ENCODE assay signal across 27 mouse cellular contexts in the genomic region with DNA sequence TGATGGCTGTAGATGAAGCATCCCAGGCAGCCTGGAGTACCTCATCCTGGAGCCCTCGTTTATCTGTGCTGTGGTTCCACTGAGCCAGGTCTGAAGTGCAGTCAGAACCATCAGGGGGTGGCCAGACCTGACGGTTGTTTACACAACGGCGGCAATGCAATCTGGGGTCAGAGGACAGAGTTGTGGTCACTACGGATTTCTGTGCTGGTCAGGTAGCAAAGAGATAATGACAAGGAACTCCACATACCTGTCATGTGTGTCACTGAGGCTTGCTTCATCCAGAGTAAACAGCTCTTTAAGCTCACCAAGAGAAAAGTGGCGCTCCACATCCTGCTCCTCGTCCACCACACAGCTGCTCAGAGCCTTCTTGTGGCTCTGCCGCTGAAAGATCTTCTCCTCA. TPM values are rescaled to one million over a fixed set of nuclear protein-coding genes. Genes with fewer than 3 reads are reported as not detected.
DNase-seq lines count a peak whose midpoint lies in the region; ATAC-seq and TF ChIP-seq lines count a peak whose summit lies in the region.
"Had no signal": no experiment of that assay in that cellular context is flagged by ENCODE, and none has a peak within 500 bp of the region (broad histone marks: within the 10 kb centered on the region; RNA-seq: fewer than 3 reads in every experiment).

No protein-coding gene starts in this region.

- ATAC-seq in intestine, embryonic 16.5 days, result peak; percentile 26; the same call in 1 of the 2 replicates
- ATAC-seq in intestine, embryonic 15.5 days, result no peak
- ATAC-seq in intestine, postnatal 0 days, result peak; percentile 45
- ATAC-seq in liver, embryonic 13.5 days (ENCODE audit: low read depth), result peak; percentile 43
- peak; percentile 71 for ATAC-seq in stomach, postnatal 0 days (ENCODE audit: low FRiP score, low TSS enrichment)
- ATAC-seq in CD4-positive, CD25-positive, alpha-beta regulatory T cell, adult 4 months, result no peak
- ATAC-seq: forebrain, postnatal 0 days; Patski had no signal

- no peaks in the 10 kb centered on the region for H3K9me3 ChIP-seq in intestine, embryonic 16.5 days (ENCODE audit: control insufficient read depth, low read length)
- no peaks in the 10 kb centered on the region for H3K9me3 ChIP-seq in intestine, embryonic 15.5 days
- H3K9me3 ChIP-seq in intestine, postnatal 0 days (ENCODE audit: control insufficient read depth), result no peaks in the 10 kb centered on the region
- no peaks in the 10 kb centered on the region for H3K9me3 ChIP-seq in liver, embryonic 13.5 days (replicated peaks)
- no peaks in the 10 kb centered on the region for H3K9me3 ChIP-seq in stomach, postnatal 0 days (ENCODE audit: control insufficient read depth, low read length)
- H3K9me3 ChIP-seq: forebrain, embryonic 10.5 days; G1E; heart, embryonic 13.5 days; limb, embryonic 10.5 days; neural tube, embryonic 15.5 days had no signal

- H3K27ac ChIP-seq in intestine, embryonic 16.5 days (ENCODE audit: low read length), result no peak overlapping the region
- no peak overlapping the region for H3K27ac ChIP-seq in intestine, embryonic 15.5 days
- H3K27ac ChIP-seq in intestine, postnatal 0 days (ENCODE audit: low read depth, low read length), result peak overlapping the region; percentile 21; the same call in 1 of the 2 replicates
- 0 out of 2 replicates have a peak overlapping the region, but pooled peaks have one; percentile 0 for H3K27ac ChIP-seq in liver, embryonic 13.5 days
- no peak overlapping the region for H3K27ac ChIP-seq in stomach, postnatal 0 days (replicated peaks)
- H3K27ac ChIP-seq in kidney, adult 2 months (ENCODE audit: insufficient read depth, low read depth, low read length), result no peak overlapping the region
- H3K27ac ChIP-seq: forebrain, embryonic 10.5 days; heart, embryonic 13.5 days; limb, embryonic 10.5 days; neural tube, embryonic 15.5 days had no signal

- DNase-seq in liver, embryonic 13.5 days, result no peak
- DNase-seq in stomach, postnatal 0 days (ENCODE audit: low spot score), result peak; percentile 31
- no peak for DNase-seq in kidney, adult 2 months
- DNase-seq: adrenal gland, postnatal 36 days; cerebellum, adult 9-10 months; forebrain, postnatal 0 days; gastrocnemius, postnatal 14 days; heart, adult 18-20 months; heart, postnatal 14 days; kidney, adult 8-10 months; kidney, postnatal 14 days; lung, postnatal 14 days; right cerebral cortex, postnatal 14 days; thymus, adult 18-20 months; thymus, postnatal 4 days had no signal

- H3K4me1 ChIP-seq in intestine, embryonic 16.5 days (ENCODE audit: control insufficient read depth, insufficient read depth, low read length), result no peaks in the 10 kb centered on the region
- no peaks in the 10 kb centered on the region for H3K4me1 ChIP-seq in intestine, embryonic 15.5 days (replicated peaks)
- no peaks in the 10 kb centered on the region for H3K4me1 ChIP-seq in intestine, postnatal 0 days (replicated peaks; ENCODE audit: control insufficient read depth, insufficient read depth, low read length)
- peaks cover 28% of the 10 kb centered on the region for H3K4me1 ChIP-seq in liver, embryonic 13.5 days (replicated peaks)
- H3K4me1 ChIP-seq in stomach, postnatal 0 days (replicated peaks; ENCODE audit: control insufficient read depth, insufficient read depth), result no peaks in the 10 kb centered on the region
- H3K4me1 ChIP-seq in kidney, adult 2 months (ENCODE audit: control insufficient read depth, insufficient read depth, low read length), result no peaks in the 10 kb centered on the region
- H3K4me1 ChIP-seq: forebrain, embryonic 10.5 days; heart, embryonic 13.5 days; limb, embryonic 10.5 days; neural tube, embryonic 15.5 days had no signal

- no peak for TF ChIP-seq EP300 in stomach, postnatal 0 days (optimal IDR thresholded peaks at IDR 0.05)

- H3K4me2 ChIP-seq in intestine, embryonic 16.5 days (ENCODE audit: low read depth, low read length), result no peak overlapping the region
- no peak overlapping the region for H3K4me2 ChIP-seq in intestine, embryonic 15.5 days (replicated peaks)
- no peak overlapping the region for H3K4me2 ChIP-seq in intestine, postnatal 0 days (replicated peaks; ENCODE audit: low read depth)
- no peak overlapping the region for H3K4me2 ChIP-seq in liver, embryonic 13.5 days
- H3K4me2 ChIP-seq in stomach, postnatal 0 days (replicated peaks; ENCODE audit: low read depth), result no peak overlapping the region
- H3K4me2 ChIP-seq: heart, embryonic 13.5 days; midbrain, embryonic 11.5 days; neural tube, embryonic 15.5 days had no signal

- H3K36me3 ChIP-seq in intestine, embryonic 16.5 days (ENCODE audit: control insufficient read depth, insufficient read depth, low read length), result peaks cover 33% of the 10 kb centered on the region
- H3K36me3 ChIP-seq in intestine, embryonic 15.5 days, result peaks cover 44% of the 10 kb centered on the region
- H3K36me3 ChIP-seq in intestine, postnatal 0 days (ENCODE audit: control insufficient read depth, insufficient read depth), result peaks cover 79% of the 10 kb centered on the region
- peaks cover 98% of the 10 kb centered on the region for H3K36me3 ChIP-seq in liver, embryonic 13.5 days
- H3K36me3 ChIP-seq in stomach, postnatal 0 days (ENCODE audit: control insufficient read depth, insufficient read depth, low read length), result peaks cover 37% of the 10 kb centered on the region
- H3K36me3 ChIP-seq in kidney, adult 2 months (ENCODE audit: control insufficient read depth, insufficient read depth, low read length), result peaks cover 10% of the 10 kb centered on the region

- no peak for TF ChIP-seq CTCF in intestine, postnatal 0 days (IDR thresholded peaks at IDR 0.05; ENCODE audit: low read depth)
- no peak for TF ChIP-seq CTCF in stomach, postnatal 0 days (IDR thresholded peaks at IDR 0.05; ENCODE audit: low read depth)
- TF ChIP-seq CTCF in kidney, adult 2 months (conservative IDR thresholded peaks at IDR 0.05; ENCODE audit: insufficient read depth, insufficient read length, low read depth, low read length), result no peak

- no peaks in the 10 kb centered on the region for H3K27me3 ChIP-seq in intestine, embryonic 16.5 days (replicated peaks; ENCODE audit: control insufficient read depth, insufficient read depth, low read length)
- no peaks in the 10 kb centered on the region for H3K27me3 ChIP-seq in intestine, embryonic 15.5 days (replicated peaks)
- no peaks in the 10 kb centered on the region for H3K27me3 ChIP-seq in intestine, postnatal 0 days (replicated peaks; ENCODE audit: control insufficient read depth, insufficient read depth, low read length)
- no peaks in the 10 kb centered on the region for H3K27me3 ChIP-seq in liver, embryonic 13.5 days
- H3K27me3 ChIP-seq in stomach, postnatal 0 days (ENCODE audit: control insufficient read depth, insufficient read depth, low read length), result no peaks in the 10 kb centered on the region
- no peaks in the 10 kb centered on the region for H3K27me3 ChIP-seq in kidney, adult 2 months (replicated peaks; ENCODE audit: control insufficient read depth, insufficient read depth, low read length)
- H3K27me3 ChIP-seq: CH12.LX; heart, embryonic 13.5 days; neural tube, embryonic 15.5 days; Patski had no signal

- 57% methylated on average over 8 of the region's 8 CpGs for WGBS in intestine, embryonic 16.5 days
- WGBS in intestine, embryonic 15.5 days, result 68% methylated on average over 8 of the region's 8 CpGs
- WGBS in intestine, postnatal 0 days, result 54% methylated on average over 8 of the region's 8 CpGs
- 74% methylated on average over 8 of the region's 8 CpGs for WGBS in liver, embryonic 13.5 days (ENCODE audit: insufficient replicate concordance)
- WGBS in stomach, postnatal 0 days, result 64% methylated on average over 8 of the region's 8 CpGs
- 85% methylated on average over 8 of the region's 8 CpGs for WGBS in kidney, adult 2 months

- no peak for TF ChIP-seq POLR2A in kidney, adult 2 months (IDR thresholded peaks at IDR 0.05; ENCODE audit: low read depth, low read length)

- no peak overlapping the region for H3K4me3 ChIP-seq in intestine, embryonic 16.5 days (ENCODE audit: low read length)
- no peak overlapping the region for H3K4me3 ChIP-seq in intestine, embryonic 15.5 days (replicated peaks)
- no peak overlapping the region for H3K4me3 ChIP-seq in intestine, postnatal 0 days (ENCODE audit: low read depth, low read length)
- no peak overlapping the region for H3K4me3 ChIP-seq in liver, embryonic 13.5 days (replicated peaks)
- H3K4me3 ChIP-seq in stomach, postnatal 0 days (ENCODE audit: low read depth, low read length), result no peak overlapping the region
- no peak overlapping the region for H3K4me3 ChIP-seq in kidney, adult 2 months (ENCODE audit: insufficient read depth, low read depth, low read length)
- H3K4me3 ChIP-seq: forebrain, embryonic 10.5 days; heart, embryonic 13.5 days; limb, embryonic 10.5 days; neural tube, embryonic 15.5 days had no signal

- no peak overlapping the region for H3K9ac ChIP-seq in intestine, embryonic 16.5 days (ENCODE audit: low read depth, low read length)
- no peak overlapping the region for H3K9ac ChIP-seq in intestine, embryonic 15.5 days
- H3K9ac ChIP-seq in intestine, postnatal 0 days (ENCODE audit: low read depth, low read length), result no peak overlapping the region
- no peak overlapping the region for H3K9ac ChIP-seq in liver, embryonic 13.5 days
- H3K9ac ChIP-seq in stomach, postnatal 0 days (ENCODE audit: low read length), result no peak overlapping the region
- H3K9ac ChIP-seq: forebrain, postnatal 0 days; heart, embryonic 13.5 days; neural tube, embryonic 15.5 days had no signal

RNA-seq across cellular contexts. Expression of a gene that starts 22.1 kb away (rescaled TPM):
- 77.4 and 79.3 TPM in 2 replicates for polyA plus RNA-seq in intestine, embryonic 16.5 days (2015; fragmentation: Nextera tagmentation; extraction: Ambion mirVana)
- 70.9 and 71.6 TPM in 2 replicates for polyA plus RNA-seq in intestine, embryonic 15.5 days (2015; fragmentation: Nextera tagmentation; extraction: Ambion mirVana)
- polyA plus RNA-seq in intestine, postnatal 0 days (2015; fragmentation: Nextera tagmentation; extraction: Ambion mirVana), result 49.2 and 52.0 TPM in 2 replicates
- 28.5 and 32.5 TPM in 2 replicates for polyA plus RNA-seq in liver, embryonic 13.5 days (2015; fragmentation: Nextera tagmentation; extraction: Ambion mirVana)
- polyA plus RNA-seq in stomach, postnatal 0 days (2015; fragmentation: Nextera tagmentation; extraction: Ambion mirVana), result 37.4 and 41.1 TPM in 2 replicates
- 47.3 and 56.4 TPM in 2 replicates for polyA plus RNA-seq in kidney, adult 2 months (2012; rRNA removed)
- polyA plus RNA-seq in CD4-positive, CD25-positive, alpha-beta regulatory T cell, adult 4 months (2017; shearing (Covaris generic)), result 10 to 100 TPM; 15.7 to 21.8 TPM

RNA-seq across cellular contexts. Expression of a gene that starts 22.3 kb away (rescaled TPM):
- 745 and 751 TPM in 2 replicates for polyA plus RNA-seq in intestine, embryonic 16.5 days (2015; fragmentation: Nextera tagmentation; extraction: Ambion mirVana)
- 636 and 732 TPM in 2 replicates for polyA plus RNA-seq in intestine, embryonic 15.5 days (2015; fragmentation: Nextera tagmentation; extraction: Ambion mirVana)
- polyA plus RNA-seq in intestine, postnatal 0 days (2015; fragmentation: Nextera tagmentation; extraction: Ambion mirVana), result 1,002 and 1,003 TPM in 2 replicates
- polyA plus RNA-seq in liver, embryonic 13.5 days (2015; fragmentation: Nextera tagmentation; extraction: Ambion mirVana), result 366 and 368 TPM in 2 replicates
- 571 and 591 TPM in 2 replicates for polyA plus RNA-seq in stomach, postnatal 0 days (2015; fragmentation: Nextera tagmentation; extraction: Ambion mirVana)
- polyA plus RNA-seq in kidney, adult 2 months (2012; rRNA removed), result 355 and 608 TPM in 2 replicates
- polyA plus RNA-seq in CD4-positive, CD25-positive, alpha-beta regulatory T cell, adult 4 months (2017; shearing (Covaris generic)), result 100 to 1,000 TPM; 779 to 910 TPM

RNA-seq across cellular contexts. Expression of a gene that starts 26.3 kb away (rescaled TPM):
- polyA plus RNA-seq in intestine, embryonic 16.5 days (2015; fragmentation: Nextera tagmentation; extraction: Ambion mirVana), result 21.7 and 24.4 TPM in 2 replicates
- polyA plus RNA-seq in intestine, embryonic 15.5 days (2015; fragmentation: Nextera tagmentation; extraction: Ambion mirVana), result 26.7 and 27.1 TPM in 2 replicates
- polyA plus RNA-seq in intestine, postnatal 0 days (2015; fragmentation: Nextera tagmentation; extraction: Ambion mirVana), result 5.2 and 6.5 TPM in 2 replicates
- 33.8 and 39.0 TPM in 2 replicates for polyA plus RNA-seq in liver, embryonic 13.5 days (2015; fragmentation: Nextera tagmentation; extraction: Ambion mirVana)
- polyA plus RNA-seq in stomach, postnatal 0 days (2015; fragmentation: Nextera tagmentation; extraction: Ambion mirVana), result 5.1 and 5.3 TPM in 2 replicates
- 0.31 and 0.33 TPM in 2 replicates for polyA plus RNA-seq in kidney, adult 2 months (2012; rRNA removed)
- 1 to 10 TPM; 4.8 to 7.8 TPM for polyA plus RNA-seq in CD4-positive, CD25-positive, alpha-beta regulatory T cell, adult 4 months (2017; shearing (Covaris generic))

RNA-seq across cellular contexts. Expression of a gene that starts 26.4 kb away (rescaled TPM):
- 35.2 and 39.9 TPM in 2 replicates for polyA plus RNA-seq in intestine, embryonic 16.5 days (2015; fragmentation: Nextera tagmentation; extraction: Ambion mirVana)
- polyA plus RNA-seq in intestine, embryonic 15.5 days (2015; fragmentation: Nextera tagmentation; extraction: Ambion mirVana), result 45.8 and 48.0 TPM in 2 replicates
- polyA plus RNA-seq in intestine, postnatal 0 days (2015; fragmentation: Nextera tagmentation; extraction: Ambion mirVana), result 18.1 and 18.2 TPM in 2 replicates
- polyA plus RNA-seq in liver, embryonic 13.5 days (2015; fragmentation: Nextera tagmentation; extraction: Ambion mirVana), result 13.3 and 14.4 TPM in 2 replicates
- polyA plus RNA-seq in stomach, postnatal 0 days (2015; fragmentation: Nextera tagmentation; extraction: Ambion mirVana), result 26.6 and 29.6 TPM in 2 replicates
- polyA plus RNA-seq in kidney, adult 2 months (2012; rRNA removed), result 46.0 and 52.5 TPM in 2 replicates
- polyA plus RNA-seq in CD4-positive, CD25-positive, alpha-beta regulatory T cell, adult 4 months (2017; shearing (Covaris generic)), result 1 to 10 TPM; 6.6 to 10.0 TPM

RNA-seq across cellular contexts. Expression of a gene that starts 43.5 kb away (rescaled TPM):
- polyA plus RNA-seq in intestine, embryonic 16.5 days (2015; fragmentation: Nextera tagmentation; extraction: Ambion mirVana), result 39.8 and 41.7 TPM in 2 replicates
- polyA plus RNA-seq in intestine, embryonic 15.5 days (2015; fragmentation: Nextera tagmentation; extraction: Ambion mirVana), result 30.1 and 31.0 TPM in 2 replicates
- 34.5 and 37.5 TPM in 2 replicates for polyA plus RNA-seq in intestine, postnatal 0 days (2015; fragmentation: Nextera tagmentation; extraction: Ambion mirVana)
- polyA plus RNA-seq in liver, embryonic 13.5 days (2015; fragmentation: Nextera tagmentation; extraction: Ambion mirVana), result 9.4 and 11.2 TPM in 2 replicates
- 11.4 and 11.9 TPM in 2 replicates for polyA plus RNA-seq in stomach, postnatal 0 days (2015; fragmentation: Nextera tagmentation; extraction: Ambion mirVana)
- 14.5 and 16.7 TPM in 2 replicates for polyA plus RNA-seq in kidney, adult 2 months (2012; rRNA removed)
- polyA plus RNA-seq in CD4-positive, CD25-positive, alpha-beta regulatory T cell, adult 4 months (2017; shearing (Covaris generic)), result 10 to 100 TPM; 24.1 to 32.9 TPM

Comparison
In these comparisons a context has a peak if more than half of its experiments do, and no peak if none do; other contexts are left out.
1. ATAC-seq: peak in intestine, embryonic 16.5 days (single experiment), intestine, postnatal 0 days (single experiment), liver, embryonic 13.5 days (single experiment) and stomach, postnatal 0 days (single experiment); none in intestine, embryonic 15.5 days (single experiment) and CD4-positive, CD25-positive, alpha-beta regulatory T cell, adult 4 months (single experiment).
2. H3K27ac ChIP-seq: peak in intestine, postnatal 0 days (single experiment) and liver, embryonic 13.5 days (single experiment); none in intestine, embryonic 16.5 days (single experiment), intestine, embryonic 15.5 days (single experiment), stomach, postnatal 0 days (single experiment) and kidney, adult 2 months (single experiment).